Mouse (Mus musculus) heart, adult 2 months (tissue): ENCODE results near the gene Gm42906.

Experiments used
- CTCF ChIP-seq: fragments of 200-600 bp; IDR thresholded peaks from 2 replicates; pipeline ENCODE4 v1.8.1; 2022; ENCODE audit warnings: antibody characterized with exemption, mild to moderate bottlenecking, moderate library complexity
- POLR2A ChIP-seq: fragments of 200-500 bp; IDR thresholded peaks from 2 replicates; pipeline ENCODE4 v1.6.1; 2011; ENCODE audit warnings: mild to moderate bottlenecking, low read depth, low read length, control low read depth; ENCODE audit not compliant: insufficient read depth

DNA sequence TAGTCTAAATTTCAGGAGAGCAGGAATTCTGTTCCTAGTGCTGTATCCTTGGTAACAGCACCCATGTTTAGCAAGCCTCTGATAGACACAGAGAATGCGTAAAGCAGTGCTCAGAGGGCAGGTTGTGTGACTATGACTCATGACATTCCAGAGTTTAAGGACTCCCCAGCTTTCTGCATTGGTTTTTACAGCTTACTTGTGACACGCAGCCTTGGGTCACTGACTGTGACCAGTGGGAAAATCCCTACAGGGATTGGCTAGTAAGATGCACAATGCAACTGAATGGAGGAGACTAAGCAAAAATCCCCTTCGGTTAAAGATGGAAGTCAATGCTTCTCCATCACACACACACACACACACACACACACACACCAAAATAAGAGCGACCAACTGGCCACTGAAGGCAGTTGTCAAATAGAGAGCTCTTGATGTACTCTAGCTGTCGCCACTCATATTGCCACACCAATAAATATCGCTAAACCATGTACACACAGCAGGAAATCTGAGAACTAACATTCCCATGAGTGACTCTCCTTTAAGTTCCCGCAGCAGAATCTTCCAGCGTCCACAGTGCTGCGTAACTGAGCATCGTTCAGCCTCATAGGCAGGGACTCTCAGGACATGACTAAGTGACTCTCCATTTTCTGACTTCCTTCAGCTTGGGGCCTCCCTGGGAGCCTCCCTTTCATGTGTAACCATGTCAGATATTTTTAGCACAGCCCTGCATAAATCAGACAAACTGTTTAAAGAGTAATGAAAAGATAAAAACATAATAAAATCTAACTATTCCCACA lies 112.0 kb downstream of the Gm42906 start:
- TF ChIP-seq CTCF = no peak
- TF ChIP-seq POLR2A = no peak
